Mouse (Mus musculus) liver, adult 10 weeks (tissue): ENCODE results near the gene Tmem247. TPM values are rescaled to one million over a fixed set of nuclear protein-coding genes. Genes with fewer than 3 reads are reported as not detected.

Experiments
- polyA plus RNA-seq: library from polyadenylated mRNA; stranded (reverse); fragments of 350-450 nt; fragmentation: Illumina TruSeq; extraction: RNeasy Lipid Tissue Mini Kit (QIAGEN cat#74804); gene quantifications from one replicate; pipeline ENCODE4 v1.2.3, GENCODE M21; 2014; ENCODE audit warnings: low read depth, low replicate concordance

Tmem247 gene
- not detected for polyA plus RNA-seq

GRCm38 (mm10) chr17:86917048-86917447 is at the start of gene Tmem247:
Gene Tmem247, plus strand, starts transcription at chr17:86917348.

GRCm38 (mm10) chr17:86947840-86948796 is 31.0 kb downstream of the Tmem247 start, which contains the start of gene Atp6v1e2:
Gene Atp6v1e2, minus strand, starts transcription at chr17:86947897.

GRCm38 (mm10) chr17:86962894-86963585 is 45.9 kb downstream of the Tmem247 start, which contains the start of gene Rhoq:
Gene Rhoq, plus strand, starts transcription at chr17:86963082.

Other genes with a start within 250 kb of the Tmem247 start
- 37.3 TPM for gene Epas1, start 163.6 kb upstream of the Tmem247 start, polyA plus RNA-seq
- gene Atp6v1e2, start 30.5 kb downstream of the Tmem247 start, polyA plus RNA-seq, result not detected
- 12.0 TPM for gene Rhoq, start 45.7 kb downstream of the Tmem247 start, polyA plus RNA-seq
- gene Pigf, start 108.1 kb downstream of the Tmem247 start, polyA plus RNA-seq, result 14.5 TPM
- 137 TPM for gene Cript, start 108.2 kb downstream of the Tmem247 start, polyA plus RNA-seq
- 5.2 TPM for gene Socs5, start 190.3 kb downstream of the Tmem247 start, polyA plus RNA-seq